Mouse (Mus musculus): ENCODE measurements at regions not wholly inside any gene's neighbourhood (a gene's known extent, or its start where the extent isn't known, plus 50 kb on each side); places are given as distances from the start of the nearest gene placed in this dataset.
"Not testable (repeated sequence)": the region's sequence is repeated elsewhere in the genome, so short reads cannot be mapped to it uniquely, and the experiment has no call there.

DNA sequence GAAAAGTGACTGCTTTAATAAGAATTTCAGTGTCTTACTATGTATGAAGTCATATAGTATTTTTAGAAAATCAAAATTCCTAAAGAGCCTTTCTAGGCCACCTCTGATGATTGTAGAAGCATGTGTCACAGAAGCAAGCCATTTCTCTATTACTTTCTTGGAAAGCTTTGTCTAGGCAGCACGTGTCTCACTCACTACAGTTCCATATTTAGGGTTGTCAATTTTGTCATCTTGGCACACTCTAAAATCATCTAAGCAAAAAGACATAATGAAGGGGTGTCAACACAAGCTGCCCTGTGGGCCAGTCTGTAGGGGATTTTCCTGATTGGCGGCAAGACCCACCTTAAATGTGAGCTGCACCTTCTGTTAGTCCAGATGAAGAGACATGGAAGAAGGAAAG, 723.1 kb upstream of the Brinp1 start:
- DNase-seq (ENCODE audit: low spot score in 2 of 2): no peak

DNA sequence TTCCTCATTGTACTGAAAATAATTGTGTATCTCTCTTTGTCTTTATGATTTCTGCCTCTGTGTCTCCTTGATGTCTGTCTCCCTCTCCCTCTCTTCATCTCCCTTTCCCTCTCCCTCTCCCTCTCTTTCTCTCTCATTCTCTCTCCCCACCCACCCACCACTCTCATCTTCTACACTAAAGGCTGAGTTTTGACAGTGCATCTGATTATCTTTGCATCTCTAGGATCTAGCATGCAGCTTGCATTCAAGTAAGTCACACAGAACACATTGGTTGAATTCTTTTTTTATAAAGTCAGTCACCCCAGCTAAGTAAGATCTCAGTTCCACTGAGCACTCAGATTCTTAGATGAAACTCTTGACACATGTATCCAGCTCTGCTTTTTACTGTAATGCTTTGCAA, 719.3 kb upstream of the Brinp1 start:
- no peak for DNase-seq (ENCODE audit: low spot score in 2 of 2)

DNA sequence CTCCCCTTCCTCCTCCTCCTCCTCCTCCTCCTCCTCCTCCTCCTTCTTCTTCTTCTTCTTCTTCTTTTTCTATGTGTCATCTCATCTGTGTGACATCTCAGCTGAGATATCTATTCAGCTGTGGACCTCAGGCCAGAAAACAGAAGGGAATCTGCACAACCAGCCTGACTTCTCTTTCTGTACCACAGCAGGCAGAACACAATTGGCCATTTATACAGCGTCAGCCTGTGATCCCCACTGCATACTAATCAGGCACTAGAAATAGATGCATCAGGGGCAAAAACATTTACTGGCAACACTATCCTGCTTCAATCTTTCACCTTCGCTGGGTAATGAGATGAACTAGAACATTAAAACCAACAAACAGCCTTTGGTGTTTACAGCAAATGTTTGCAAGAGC, 674.7 kb upstream of the Brinp1 start:
- no peak for DNase-seq (ENCODE audit: low spot score in 2 of 2)

DNA sequence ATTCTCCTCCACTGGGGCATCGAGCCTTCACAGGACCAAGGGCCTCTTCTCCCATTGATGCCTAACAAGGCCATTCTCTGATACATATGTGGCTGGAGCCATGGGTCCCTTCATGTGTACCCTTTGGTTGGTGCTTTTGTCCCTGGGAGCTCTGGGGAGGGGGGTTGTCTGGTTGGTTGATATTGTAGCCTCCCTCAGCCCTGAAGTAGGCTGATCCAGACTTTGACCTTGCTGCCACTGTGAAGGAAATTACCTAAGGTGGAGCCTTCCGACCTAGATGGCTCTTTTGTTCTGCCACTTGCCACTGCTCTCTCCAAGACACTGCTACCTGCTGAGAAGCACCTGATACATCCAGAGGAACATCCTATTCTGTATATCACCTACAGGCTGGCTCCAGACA, 672.2 kb upstream of the Brinp1 start:
- DNase-seq (ENCODE audit: low spot score in 2 of 2): not testable (repeated sequence)

DNA sequence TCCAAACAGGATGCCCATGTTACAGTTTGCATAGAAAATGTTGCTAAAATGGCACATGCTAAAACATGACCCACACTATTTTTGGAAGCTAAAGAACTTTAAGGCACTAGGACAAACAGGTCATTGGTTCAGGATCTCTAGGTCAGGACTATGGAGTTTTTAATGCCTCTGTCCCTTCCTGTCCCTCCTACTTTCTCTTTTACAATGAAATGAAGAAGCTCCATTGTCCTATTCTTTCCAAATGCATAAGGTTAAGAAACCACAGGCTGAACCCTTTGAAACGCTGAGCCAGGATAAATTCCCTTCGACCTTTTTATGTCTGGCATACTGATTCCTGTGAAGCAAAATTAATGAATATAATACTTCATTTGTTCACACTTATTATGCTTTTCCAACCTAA, 671.6 kb upstream of the Brinp1 start:
- DNase-seq (ENCODE audit: low spot score in 2 of 2): no peak

DNA sequence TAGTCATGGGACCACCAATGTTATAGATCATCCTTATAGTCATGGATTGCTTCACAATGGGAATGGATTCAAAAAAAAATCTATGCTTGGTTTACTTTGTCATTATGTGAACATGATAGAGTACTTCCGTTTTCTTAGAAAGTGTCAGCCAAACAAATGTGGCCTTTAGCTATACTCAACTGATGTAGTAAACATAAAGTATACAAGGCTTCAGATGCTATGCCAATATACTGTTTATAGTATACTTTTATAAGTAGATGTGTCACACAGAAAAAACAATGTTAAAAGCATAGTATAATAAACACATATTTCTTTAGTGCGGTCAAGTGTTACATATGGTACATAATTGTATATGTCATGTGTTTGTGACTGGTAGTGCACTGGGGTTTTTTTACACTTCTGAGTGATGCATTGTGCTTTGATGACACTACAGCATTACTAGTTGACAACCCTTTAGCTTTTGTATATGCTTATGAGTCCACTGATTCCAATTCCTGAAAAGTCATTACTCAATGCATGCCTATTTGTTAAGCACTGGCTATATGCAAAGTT, 666.9 kb upstream of the Brinp1 start:
- DNase-seq (ENCODE audit: low spot score in 2 of 2): no peak

DNA sequence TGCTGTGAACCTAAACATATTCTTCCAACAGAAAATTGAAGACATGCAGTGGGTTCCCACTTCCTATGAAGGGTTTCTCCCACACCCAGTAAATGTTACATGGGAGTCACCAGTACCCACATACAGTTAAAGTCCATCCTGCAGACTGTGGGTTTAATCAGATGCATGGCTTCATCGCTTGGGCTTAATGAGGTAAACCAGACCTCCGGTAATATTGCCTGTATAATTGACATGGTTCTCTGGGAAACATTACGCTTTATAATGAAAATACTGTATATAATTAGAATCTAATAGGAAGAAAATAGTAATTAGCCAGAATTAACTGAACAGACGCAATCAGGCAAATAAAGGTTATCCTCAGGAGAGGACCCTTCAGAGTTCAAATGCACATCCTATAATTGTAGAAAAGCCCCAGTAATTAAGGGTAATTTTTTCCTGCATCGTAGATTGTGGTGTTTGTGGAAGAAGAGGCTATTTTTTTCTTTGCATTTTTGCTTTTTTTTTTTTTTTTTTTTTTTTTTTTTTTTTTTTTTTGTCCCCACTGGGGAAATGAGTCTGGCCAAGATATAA, 664.0 kb upstream of the Brinp1 start:
- no peak for DNase-seq (ENCODE audit: low spot score in 2 of 2)

DNA sequence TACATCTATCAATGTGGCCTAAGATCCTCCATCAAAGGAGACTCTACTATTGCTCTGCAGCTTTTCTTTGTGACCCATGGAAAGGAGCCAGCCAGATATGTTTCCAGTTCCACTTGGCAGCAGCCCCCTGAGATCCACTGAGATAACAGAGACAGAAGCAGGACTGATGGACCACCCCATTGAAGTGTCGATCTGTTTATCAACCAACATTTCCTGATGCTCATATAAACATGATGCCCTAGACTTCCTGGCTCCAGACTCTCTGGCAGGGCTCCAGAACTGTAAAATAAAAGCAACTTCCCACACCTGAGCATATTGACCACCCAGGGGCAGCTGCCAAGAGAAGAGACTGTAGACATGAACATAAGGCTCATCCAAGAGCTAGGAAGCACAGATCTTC, 660.7 kb upstream of the Brinp1 start:
- DNase-seq (ENCODE audit: low spot score in 2 of 2): no peak

DNA sequence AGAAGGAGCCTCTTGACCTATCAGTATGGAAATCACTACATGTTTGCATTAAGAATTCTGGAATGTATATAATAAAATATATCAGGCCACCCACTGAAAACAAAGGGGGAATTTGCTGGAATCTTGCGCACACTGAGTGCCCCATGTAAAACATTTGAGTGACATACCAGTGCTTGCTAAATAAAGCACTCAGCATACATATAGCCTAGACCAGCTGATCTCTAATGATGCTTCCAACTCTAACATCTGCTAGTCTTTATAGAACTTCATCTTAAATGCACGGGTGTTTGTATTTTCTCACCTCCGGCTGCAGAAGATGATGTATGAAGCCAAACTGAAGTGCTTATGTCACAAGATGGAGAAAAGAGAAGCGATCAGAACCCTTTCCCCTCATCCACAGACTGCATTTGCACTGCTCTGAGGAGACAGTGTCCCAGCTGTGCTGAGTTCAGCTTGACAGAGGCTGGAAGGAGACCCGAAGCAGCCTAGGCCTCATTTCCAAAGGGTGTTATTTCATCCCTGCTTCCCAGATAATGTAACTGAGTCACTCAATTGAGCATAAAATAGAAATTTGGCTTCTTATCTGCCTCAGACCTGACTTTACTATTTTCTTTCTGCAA, 657.6 kb upstream of the Brinp1 start:
- no peak for DNase-seq (ENCODE audit: low spot score in 2 of 2)

DNA sequence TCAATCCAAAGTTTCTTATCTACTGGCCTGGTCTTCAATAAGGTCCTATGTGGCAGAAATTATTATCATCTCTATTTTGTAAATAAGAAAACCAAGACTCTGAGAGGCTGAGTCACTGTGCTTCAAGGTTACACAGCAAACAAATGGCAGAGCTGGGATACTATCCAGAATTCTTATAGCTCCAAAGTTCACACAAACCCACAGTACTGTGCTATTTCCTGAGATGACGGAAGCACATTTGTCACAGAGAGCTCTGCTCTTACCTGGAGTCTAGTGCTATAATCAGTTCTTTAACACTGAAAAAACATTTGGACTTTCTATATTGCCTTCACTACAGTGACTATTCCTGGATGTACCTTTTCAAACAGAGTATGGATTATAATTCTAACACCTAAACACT, 654.7 kb upstream of the Brinp1 start:
- no peak for DNase-seq (ENCODE audit: low spot score in 2 of 2)

DNA sequence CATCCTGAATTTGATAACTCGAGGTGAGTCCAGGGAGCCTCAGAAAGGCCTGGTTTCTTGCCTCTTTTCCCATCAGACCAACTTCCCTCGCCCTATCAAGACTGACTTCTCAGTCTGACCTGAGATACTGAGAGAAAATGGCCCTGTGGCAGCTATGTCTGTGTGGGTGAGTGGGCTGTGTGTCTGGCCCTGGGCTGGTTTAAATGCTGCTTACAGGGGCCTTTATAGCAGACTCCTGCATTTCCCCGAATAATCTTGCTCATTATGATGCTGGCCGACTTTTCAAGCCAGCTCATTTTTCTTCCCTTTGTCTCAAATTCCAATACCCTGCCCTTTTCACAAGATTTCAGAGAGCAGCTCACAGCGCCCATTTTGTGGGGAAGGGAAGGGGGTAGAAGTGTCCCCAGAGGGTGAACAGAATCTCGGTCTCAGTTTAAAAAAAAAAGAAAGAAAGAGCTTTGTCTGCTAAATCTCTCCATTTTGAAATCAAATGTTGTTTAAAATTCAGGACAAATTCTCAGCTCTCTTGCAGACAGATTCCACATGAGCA, 642.9 kb upstream of the Brinp1 start:
- no peak for DNase-seq (ENCODE audit: low spot score in 2 of 2)

DNA sequence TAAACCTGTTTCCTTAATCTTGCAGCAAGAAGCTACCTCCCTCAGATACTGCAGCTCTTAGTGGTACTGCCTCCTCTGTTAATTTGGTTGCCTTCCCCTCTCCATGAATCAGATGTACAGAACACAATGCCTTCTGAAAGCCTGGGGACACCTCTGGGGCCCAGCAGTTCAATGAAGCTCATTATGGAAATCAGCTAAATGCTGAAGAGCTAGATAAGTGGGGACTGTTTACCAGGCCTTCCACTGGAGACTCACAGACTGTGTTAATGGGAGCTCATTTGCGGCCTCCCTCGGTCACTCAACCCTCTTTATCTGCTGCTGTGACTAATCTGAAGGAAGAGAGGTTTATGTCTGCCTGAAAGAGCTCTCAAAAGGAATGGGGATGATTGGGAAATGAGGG, 639.8 kb upstream of the Brinp1 start:
- DNase-seq (ENCODE audit: low spot score in 2 of 2): no peak

DNA sequence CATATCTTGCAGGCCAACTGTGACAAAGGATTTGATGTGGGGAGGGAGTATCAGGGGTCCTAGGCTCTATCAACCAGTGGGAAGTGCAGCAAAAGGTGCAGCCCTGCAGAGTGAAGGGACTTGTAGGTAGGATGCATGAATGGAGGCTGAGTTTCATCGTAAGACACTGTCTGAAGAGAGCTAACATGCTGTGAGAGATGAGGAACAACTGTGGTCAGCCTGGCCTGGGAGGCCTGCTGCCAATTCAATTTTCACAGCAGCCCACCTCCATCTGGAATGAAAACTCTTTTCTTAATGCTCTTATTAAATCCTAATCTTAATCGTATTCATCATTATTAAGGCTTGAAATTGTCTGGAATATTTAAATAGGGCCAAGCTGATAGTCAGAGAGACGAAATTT, 622.1 kb upstream of the Brinp1 start:
- DNase-seq (ENCODE audit: low spot score in 2 of 2): no peak

DNA sequence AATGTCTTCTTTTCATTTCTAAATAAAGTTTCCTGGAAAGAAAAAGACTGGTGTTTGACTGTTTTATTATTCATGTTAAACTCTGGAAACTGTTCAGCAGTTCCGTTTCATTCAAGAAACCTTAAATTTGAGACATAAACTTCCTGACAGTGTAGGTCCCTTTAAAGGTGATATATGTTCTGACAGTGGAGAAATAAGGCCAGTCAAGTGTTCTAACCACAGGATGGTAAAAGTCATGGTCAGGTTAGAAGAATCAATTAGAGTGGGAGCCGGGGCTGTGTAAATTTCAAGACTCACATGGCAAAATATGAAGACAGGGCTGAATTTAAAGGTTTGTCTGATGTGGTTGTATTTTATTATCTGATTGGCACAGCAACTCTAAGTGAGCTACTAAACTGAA, 593.9 kb upstream of the Brinp1 start:
- DNase-seq (ENCODE audit: low spot score in 2 of 2): no peak

DNA sequence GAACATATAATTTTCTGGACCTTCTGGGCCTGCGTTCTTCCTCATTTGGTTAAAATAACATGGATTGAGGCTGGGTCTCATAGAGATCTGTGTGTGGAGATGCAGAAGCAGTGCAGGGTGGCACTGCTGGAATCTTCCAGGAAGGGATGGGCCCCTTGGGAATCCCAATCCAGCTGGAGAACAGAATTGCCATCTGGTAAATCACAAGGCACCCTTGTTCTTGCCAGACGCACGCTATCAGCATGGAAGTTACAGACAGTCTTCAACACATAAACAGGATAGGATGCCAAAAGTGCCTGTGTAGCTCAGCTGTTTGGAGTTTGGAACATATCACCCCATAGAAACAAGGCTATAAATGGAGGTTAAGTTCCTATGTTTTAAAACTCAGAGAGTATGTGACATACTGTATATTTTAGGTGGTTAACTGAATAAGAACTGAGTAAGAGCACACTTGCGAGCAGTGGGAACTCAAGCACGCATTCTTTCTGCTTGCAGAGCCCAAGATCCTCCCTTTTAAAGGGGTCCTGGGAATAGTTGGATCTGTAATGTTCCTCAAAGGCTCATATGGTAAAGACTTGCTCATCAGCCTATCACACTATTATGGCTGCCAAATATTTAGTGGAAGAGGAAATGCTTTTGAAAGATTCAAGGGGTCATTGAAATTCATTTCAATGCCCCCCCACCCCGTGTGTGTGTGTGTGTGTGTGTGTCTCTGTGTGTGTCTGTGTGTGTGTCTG, 584.1 kb upstream of the Brinp1 start:
- no peak for DNase-seq (ENCODE audit: low spot score in 2 of 2)

DNA sequence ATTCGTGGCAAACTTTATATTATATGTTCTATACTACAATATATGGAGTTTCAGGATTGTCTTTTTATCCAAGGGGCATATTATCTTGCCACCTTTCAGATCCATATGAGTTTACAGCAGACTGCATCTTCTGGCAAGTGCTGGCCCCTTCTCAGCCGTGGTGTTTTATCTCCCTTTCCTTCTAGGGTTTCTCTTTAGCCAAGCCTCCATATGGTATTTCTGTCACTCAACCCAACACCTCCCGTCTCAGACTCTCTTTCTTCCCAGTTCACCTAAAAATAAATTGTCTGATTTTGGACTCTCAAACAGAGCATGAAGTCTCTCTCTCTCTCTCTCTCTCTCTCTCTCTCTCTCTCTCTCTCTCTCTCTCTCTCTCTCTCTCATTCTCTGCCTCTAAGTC, 578.9 kb upstream of the Brinp1 start:
- no peak for DNase-seq (ENCODE audit: low spot score in 2 of 2)

DNA sequence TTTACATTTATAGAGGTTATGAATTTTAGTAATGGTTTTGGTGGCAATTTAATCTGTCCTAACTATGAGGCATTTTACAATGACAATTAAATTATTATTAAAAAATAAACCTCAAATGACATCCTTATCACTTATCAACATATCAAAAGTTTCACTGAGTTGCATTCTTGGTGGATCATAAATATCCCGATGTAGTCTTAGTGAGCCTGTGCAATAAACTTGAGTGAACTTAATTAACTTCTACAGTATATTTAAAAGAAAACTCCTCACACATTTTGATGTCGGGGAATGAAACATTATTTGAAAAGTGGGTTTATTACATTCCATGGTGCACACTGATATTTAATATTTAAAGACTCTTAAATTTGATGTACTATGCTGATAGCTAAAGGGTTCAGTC, 568.9 kb upstream of the Brinp1 start:
- no peak for DNase-seq (ENCODE audit: low spot score in 2 of 2)

DNA sequence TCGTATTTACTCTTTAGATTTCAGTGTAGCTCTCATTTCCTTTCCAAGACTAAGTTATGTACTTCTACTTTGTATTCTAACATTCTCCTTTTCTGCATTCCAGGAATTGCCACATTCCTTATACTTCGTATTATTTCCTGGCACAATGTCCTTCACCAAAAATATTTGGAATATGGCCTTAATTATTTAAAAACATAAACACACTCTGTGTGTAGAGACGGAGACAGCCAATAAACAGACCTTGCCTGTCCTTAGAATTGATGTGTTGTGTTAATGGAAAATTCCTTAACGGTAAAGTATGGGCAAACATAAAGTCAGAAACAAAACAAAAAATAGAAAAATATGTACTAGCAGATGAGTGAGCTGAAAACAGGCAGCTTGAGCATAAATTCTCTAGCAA, 554.1 kb upstream of the Brinp1 start:
- DNase-seq (ENCODE audit: low spot score in 2 of 2): no peak

DNA sequence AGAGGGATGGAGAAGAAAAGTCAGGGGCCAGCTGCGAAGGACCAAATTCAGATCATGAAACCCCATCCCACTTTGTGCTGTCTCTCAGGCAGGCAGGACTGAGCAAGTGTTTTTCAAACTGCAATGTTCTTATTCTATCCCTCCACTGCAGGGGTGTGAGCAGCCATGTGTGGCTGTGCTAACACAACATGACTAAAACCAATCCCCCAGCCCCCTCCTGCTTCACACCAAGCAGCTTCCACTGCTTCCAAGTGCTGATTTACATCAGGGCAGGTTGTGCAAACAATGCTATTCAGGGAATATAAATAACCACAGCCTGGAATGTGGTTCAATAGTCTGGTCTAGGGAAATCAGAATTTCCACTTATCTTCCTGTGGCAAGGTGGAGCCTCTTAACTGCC, 517.0 kb upstream of the Brinp1 start:
- DNase-seq (ENCODE audit: low spot score in 2 of 2): no peak

DNA sequence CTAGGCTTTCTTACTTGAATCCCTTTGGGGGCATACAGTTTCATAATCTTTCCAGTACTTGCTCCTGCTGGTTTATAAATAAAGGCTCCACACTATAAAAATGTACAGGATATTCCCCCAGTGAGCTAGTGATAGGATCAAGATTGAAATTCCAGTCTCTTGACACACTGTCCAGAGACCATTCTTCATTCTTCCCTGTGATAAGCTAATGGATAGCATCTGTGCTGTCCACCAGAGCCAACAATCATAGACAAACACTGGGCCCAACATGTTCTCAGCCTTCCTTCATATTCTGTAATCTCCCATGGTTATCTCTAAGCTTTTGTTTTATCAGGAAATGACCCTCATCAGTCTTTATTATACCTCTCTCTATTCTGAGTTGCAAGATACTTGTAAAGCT, 505.8 kb upstream of the Brinp1 start:
- DNase-seq (ENCODE audit: low spot score in 2 of 2): no peak

DNA sequence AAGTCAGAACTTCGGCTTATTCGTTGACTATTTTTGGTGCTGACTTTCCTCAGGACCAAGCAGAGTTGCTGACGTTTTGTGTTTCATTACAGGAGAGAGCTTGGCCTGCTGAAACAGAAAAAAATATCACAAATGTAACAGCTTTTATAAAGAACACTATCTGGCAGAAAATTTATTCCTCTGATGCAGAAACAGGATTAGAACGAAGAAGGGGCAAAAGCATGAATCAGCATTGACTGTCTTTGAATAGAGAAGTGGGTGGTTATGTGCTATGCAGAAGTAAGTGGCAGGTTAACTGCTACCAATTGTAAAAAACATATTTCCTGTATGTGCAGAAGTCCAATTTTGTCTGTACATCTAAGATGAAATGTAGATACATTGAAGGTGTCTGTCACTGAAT, 502.2 kb upstream of the Brinp1 start:
- DNase-seq (ENCODE audit: low spot score in 2 of 2): no peak

DNA sequence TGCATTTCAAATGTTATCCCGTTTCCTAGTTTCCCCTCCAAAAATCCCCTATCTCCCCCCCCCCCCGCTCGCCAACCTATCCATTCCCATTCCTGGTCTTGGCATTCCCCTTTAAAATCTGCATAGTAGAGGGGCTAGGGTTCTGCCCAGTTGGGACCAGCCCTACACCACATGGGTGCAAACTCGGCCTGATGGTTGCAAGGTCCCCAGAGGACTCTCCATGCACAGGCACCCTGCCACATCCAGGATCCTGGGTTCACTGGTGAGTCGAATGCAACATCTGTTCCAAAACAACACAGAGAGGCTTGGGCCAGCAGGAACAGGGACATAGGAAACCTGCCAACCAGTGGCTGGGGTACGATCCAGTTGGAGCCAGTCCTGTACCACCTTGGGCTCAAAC, 492.0 kb upstream of the Brinp1 start:
- DNase-seq (ENCODE audit: low spot score in 2 of 2): no peak

DNA sequence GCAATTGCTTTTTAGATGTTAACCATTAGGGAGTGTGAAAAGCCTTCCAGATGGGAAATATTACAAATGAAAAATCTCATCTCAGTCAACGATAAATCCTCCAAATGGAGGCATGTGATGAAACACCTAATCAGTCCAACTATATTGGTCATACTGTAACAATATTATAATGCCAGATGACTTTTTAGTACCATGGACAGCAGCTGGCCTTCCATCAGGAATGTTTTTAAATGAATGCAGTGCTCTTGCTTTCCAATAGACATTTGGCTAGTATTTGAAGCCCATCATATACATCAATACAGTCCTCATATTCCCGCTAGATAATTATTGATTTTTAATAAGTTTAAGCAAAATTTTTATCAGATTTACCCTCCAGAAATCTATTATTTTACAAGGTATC, 489.8 kb upstream of the Brinp1 start:
- DNase-seq (ENCODE audit: low spot score in 2 of 2): no peak

Measured in urinary bladder, postnatal 4 days (tissue).